Mouse (Mus musculus) myocyte (in vitro differentiated cells): ENCODE measurements around the gene Usp15.

Source experiments
- E2F4 ChIP-seq: IDR thresholded peaks from one replicate; pipeline ENCODE4 v1.6.1; 2011; ENCODE audit warnings: mild to moderate bottlenecking, control low read depth, moderate library complexity; ENCODE audit not compliant: insufficient read depth
- MAX ChIP-seq: IDR thresholded peaks from one replicate; pipeline ENCODE4 v1.6.1; 2011; ENCODE audit warnings: low read depth, mild to moderate bottlenecking, control low read depth
- POLR2A ChIP-seq: IDR thresholded peaks from one replicate; pipeline ENCODE4 v1.6.1; 2011; ENCODE audit warnings: low read depth, mild to moderate bottlenecking, control low read depth, moderate library complexity; ENCODE audit not compliant: insufficient read length
- POLR2AphosphoS2 ChIP-seq: IDR thresholded peaks from one replicate; pipeline ENCODE4 v1.6.1; 2011; ENCODE audit warnings: low read depth, control low read depth; ENCODE audit not compliant: insufficient read length
- TCF12 ChIP-seq: IDR thresholded peaks from one replicate; pipeline ENCODE4 v1.6.1; 2011; ENCODE audit warnings: mild to moderate bottlenecking, control low read depth; ENCODE audit not compliant: poor library complexity, insufficient read depth, severe bottlenecking
- USF1 ChIP-seq: IDR thresholded peaks from one replicate; pipeline ENCODE4 v1.6.1; 2011; ENCODE audit warnings: low read depth, mild to moderate bottlenecking, control low read depth, moderate library complexity

DNA sequence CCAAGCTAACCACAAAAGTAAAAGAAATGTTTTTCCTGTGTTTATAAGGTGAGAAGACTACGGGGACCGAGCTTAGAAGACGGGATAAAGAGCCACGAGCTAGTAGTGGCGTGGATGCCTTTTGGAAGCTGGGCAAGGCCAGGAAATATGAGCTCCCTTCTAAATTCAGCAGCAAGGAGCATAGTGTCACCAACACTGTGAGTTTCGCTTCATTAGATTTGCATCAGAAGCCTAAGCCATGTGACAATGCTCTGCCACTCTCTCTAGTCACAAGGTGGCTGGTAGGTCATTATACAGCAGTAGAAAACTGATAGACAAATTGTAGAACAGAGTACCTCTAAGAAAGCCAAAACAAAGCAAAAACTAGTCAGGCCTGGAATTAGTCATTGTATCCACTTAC is 9.3 kb upstream of the Usp15 start:
- no peak for TF ChIP-seq POLR2AphosphoS2
- no peak for TF ChIP-seq POLR2A
- no peak for TF ChIP-seq USF1
- no peak for TF ChIP-seq TCF12
- no peak for TF ChIP-seq MAX
- no peak for TF ChIP-seq E2F4
